Mouse (Mus musculus) adrenal gland, postnatal 10 days (tissue): ENCODE results near the gene Cyp17a1. TPM values are rescaled to one million over a fixed set of nuclear protein-coding genes. Genes with fewer than 3 reads are reported as not detected.

Experiments
- DNase-seq: peaks from one replicate; pipeline ENCODE4 v3.0.0; 2021; ENCODE audit warnings: mixed read lengths
- total RNA-seq, 2 experiments: library from RNA; stranded (reverse); gene quantifications; 2 replicates each; pipeline ENCODE4 v1.2.3; 2021

Gene Cyp17a1
- total RNA-seq, 2 experiments from 2014 or later, result 1.3 to 9.6 TPM

DNA sequence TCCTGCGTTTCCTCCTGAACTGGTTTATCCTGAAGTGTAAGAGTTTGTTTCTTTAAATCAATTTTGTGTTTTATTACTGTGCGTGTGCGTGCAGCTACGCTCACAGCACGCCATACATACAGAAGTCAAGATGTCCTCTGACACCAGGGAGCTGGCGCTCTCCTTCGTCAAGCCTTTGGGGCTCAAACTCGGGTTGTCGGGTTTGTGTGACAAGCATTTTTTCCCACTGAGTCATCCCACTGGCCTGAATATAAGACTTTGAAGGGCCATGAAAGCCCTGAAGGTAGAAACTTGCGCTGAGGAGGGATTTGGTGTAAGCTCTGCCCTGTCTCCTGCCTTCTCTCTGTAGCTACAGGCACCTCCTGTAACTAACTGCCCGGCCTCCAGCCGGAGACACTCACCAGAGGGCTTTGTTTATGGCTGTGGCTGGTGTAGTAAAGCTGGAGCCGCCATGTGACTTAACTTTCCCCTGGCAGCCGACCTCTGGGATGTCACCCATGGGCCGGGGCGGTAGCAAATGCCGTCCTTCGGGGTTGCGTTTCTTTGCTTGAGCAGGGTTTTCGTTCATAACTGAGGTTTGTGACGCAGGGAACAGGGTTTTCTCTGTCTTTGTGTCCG lies 30.7 kb downstream of the Cyp17a1 start:
- DNase-seq, result peak; percentile 60

DNA sequence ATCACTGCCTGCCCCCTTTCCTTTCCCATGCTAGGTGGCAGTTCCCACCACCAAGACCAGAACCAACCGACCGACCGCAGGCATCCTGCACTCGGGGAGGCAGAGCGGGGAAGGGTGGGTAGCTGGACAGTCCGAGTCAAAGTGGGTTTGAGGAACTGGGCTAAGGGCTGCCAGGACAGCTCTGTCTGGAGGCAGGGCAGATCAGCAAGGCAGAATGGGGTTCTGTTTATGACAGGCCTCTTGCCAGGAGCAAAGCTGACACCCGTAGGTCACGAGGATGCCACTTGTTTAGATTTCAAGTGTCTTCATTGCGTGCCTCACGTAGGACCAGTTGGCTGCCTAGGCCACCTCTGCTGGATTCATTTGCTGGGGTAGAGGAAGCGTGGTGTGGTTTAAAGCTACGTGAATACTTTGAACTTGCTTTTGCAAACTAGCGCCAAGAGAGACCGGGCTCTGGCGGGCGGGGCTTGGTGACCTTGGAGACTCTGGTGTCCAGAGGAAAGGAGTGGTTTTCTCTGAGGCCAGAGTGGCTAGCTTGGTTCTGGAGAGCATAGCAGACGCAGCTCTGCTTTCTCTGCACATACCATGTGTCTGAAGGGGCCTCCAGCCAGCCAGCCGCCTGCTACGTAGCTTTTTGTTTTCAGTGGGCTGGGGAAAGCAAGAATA lies 31.4 kb downstream of the Cyp17a1 start:
- DNase-seq, result peak; percentile 88

GRCm38 (mm10) chr19:46640780-46641179 lies 32.2 kb downstream of the Cyp17a1 start:
- no peak for DNase-seq

- no peak for DNase-seq
Observed at GRCm38 (mm10) chr19:46639496-46639895, 33.5 kb downstream of the Cyp17a1 start.

GRCm38 (mm10) chr19:46639053-46639452 lies 33.9 kb downstream of the Cyp17a1 start:
- DNase-seq, result no peak

GRCm38 (mm10) chr19:46637598-46637997 lies 35.4 kb downstream of the Cyp17a1 start:
- no peak for DNase-seq

- no peak for DNase-seq
Observed at GRCm38 (mm10) chr19:46635766-46636165, 37.2 kb downstream of the Cyp17a1 start.

DNA sequence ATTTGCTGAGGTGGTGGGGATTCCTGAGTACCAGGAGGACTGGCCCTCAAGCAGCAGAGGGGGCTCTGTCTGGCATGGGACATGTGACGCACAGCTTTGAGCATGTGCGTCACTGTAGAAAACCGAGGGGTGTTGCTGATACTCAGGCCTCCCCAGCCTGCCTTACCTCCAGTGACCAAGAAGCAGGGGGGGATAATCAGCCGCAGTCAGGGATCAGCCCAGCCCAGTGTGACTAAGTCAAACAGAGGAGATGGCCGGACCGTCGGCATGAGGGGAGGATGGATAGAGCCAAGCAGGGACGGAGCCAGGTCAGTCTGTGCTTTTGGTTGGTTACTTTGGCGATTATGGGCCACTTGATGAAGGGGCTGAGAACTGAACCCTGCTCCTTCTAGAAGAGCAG lies 41.3 kb downstream of the Cyp17a1 start:
- DNase-seq, result no peak

- no peak for DNase-seq
Observed at GRCm38 (mm10) chr19:46629807-46630206, 43.2 kb downstream of the Cyp17a1 start.

DNA sequence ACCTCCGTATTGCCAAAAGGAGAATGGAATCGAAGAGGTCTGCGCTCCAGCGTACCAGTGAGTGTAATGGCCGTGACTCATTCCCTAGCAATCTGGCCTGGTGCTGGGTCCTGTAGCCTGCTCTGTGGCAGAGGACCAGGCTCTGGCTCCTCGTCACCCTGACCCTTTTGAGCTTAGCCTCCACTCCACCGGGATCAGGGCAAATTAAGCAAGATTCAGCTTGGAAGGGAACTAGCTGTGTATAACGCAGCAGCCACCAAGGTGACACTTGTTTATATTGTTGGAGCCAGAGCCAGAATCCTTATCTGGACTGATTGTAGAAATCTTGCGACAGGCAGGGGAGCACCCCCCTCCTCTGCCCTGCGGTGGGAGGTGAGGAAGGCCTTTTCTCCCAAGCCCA lies 44.6 kb downstream of the Cyp17a1 start:
- DNase-seq, result peak; percentile 83

DNA sequence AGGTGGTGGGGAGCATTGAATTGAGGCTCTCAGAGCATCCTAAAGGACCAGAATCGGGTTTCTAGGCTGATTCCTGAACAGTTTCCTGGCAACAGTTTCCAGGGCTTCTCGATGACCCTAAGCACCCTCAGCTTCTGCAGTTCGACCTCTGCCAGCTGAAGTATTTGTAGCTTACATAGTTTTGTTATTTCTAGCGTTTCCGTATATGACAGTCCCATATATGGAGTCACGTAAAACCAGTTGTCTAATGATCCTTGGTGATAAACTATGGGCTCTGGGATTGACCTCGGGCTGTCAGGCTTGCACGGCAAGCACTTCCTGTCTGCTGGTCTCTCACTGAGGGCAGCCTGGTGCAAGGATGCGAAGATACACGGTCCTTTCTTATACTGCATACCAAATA lies 47.5 kb downstream of the Cyp17a1 start:
- no peak for DNase-seq

GRCm38 (mm10) chr19:46625015-46625414 lies 48.0 kb downstream of the Cyp17a1 start:
- DNase-seq, result no peak

- DNase-seq, result peak; percentile 57
Observed at GRCm38 (mm10) chr19:46623790-46624772, 48.9 kb downstream of the Cyp17a1 start.

DNA sequence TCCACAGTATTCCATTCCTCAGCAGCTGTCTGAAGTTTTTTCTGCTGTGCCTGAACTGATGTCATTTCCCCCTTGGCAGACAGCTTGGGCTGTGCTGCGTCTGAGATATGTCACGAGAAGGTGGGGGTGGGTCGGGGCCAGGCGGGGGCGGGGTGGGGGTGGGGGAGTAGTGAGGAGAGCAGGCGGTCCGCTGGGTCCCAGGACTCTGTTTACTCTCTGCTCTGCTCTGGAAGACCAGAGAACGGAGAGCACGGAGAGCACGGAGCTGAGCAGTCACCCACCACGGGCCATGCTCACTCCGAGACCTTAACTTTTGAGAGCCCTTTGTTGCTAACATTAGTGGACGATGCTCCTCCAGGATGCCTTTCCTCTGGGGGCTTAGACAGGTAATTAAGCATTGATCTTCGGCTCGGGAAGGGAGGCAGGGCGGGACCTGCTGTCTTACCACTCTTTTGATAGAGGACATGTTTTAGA lies 49.7 kb downstream of the Cyp17a1 start:
- DNase-seq, result peak; percentile 47

DNA sequence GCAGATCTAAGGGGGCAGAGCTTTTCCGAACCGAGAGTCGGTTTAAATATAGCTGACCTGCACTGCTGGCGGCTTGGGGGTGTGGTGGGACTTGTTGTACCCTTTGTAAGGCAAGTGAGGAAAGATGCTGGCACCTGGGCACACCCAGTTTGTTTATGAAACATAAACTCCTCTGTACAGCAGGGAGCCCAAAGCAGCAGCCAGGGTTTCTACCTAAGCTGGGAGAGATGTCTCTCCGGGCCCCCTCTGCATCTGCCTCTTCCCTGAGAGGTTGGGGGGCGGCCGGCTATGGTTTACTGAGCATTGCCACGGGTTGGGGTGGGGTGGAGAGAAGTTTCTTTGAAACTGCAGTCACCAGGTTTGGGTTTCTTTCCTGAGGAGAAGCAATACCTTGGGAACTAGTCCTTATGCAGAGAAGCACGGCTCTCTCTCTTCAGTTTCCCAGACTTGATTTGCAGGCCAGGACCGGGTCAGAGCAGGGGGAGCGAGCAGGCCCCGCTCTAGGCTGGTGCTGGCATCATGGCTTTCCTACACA lies 50.2 kb downstream of the Cyp17a1 start:
- DNase-seq, result no peak

GRCm38 (mm10) chr19:46621236-46622183 lies 51.5 kb downstream of the Cyp17a1 start:
- DNase-seq, result no peak

GRCm38 (mm10) chr19:46620016-46620808 lies 52.8 kb downstream of the Cyp17a1 start:
- no peak for DNase-seq

DNA sequence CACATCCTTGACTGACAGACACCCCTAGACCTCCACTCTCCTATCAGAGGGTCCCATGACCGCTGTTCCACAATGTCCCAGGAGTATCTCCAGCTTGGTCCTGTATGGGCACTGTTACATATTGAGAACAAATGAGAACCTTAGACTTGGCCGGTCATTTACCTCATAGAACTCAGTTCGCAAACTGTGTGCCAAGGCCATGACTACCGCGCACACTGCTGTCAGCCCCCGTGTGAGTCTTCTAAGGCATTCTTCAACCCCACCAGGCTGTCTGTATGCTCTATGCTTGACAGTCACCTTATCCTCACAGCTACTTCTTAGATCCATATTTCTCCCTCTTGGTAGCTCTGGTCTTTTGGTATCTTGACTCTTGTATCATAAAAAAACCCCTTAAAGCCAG lies 53.5 kb downstream of the Cyp17a1 start:
- no peak for DNase-seq

DNA sequence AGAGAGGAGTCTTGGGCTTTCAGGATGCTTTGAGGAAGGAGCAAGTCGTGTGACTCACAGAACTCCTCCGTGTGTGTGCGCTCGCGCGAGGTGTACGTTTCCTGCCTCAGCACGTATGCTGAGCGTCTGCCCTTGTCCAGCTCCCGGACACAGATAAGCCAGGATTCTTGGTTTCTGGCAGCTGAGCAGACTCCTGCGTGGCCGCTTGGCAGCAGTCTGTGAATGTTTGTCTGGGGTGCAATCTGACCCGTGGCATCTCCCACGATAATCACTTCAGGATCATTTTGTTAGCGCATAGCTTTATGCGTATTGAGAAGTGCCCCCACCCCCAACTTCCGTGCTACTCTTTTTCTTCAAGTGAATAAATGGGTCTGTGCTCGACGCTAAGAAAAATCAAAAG lies 54.0 kb downstream of the Cyp17a1 start:
- DNase-seq, result peak; percentile 61

DNA sequence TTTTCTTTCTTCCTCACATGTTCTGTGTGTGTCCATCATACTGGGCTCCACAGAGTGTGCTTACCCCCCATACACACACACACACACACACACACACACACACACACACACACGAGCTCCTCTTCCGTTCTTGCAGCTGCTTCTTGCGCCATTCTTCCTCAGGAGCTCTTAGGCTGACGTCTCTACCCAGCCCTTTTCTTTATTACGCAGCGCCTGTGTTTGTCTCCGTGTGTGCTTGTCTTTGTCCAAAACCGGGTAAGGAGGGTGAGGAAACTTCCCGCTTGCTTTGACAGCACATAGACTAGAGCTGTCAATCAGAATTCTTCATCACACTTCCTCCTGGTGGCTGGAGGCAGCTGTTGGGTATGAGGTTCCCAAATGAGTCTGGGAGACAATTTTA lies 54.6 kb downstream of the Cyp17a1 start:
- DNase-seq, result no peak
